ENCODE assay signal across 10 mouse cellular contexts in genomic region chr13:65035057-65035456, GRCm38 (mm10). TPM values are rescaled to one million over a fixed set of nuclear protein-coding genes. Genes with fewer than 3 reads are reported as not detected.
DNase-seq lines count a peak whose midpoint lies in the region; ATAC-seq and TF ChIP-seq lines count a peak whose summit lies in the region.
"Had no signal": no experiment of that assay in that cellular context is flagged by ENCODE, and none has a peak within 500 bp of the region (broad histone marks: within the 10 kb centered on the region; RNA-seq: fewer than 3 reads in every experiment).

No protein-coding gene starts in this region.

- H3K27ac ChIP-seq in testis, adult 2 months (ENCODE audit: control insufficient read depth, insufficient read depth, low read depth, low read length), result no peak overlapping the region
- H3K27ac ChIP-seq in neural tube, embryonic 15.5 days (replicated peaks), result no peak overlapping the region
- H3K27ac ChIP-seq: liver, embryonic 13.5 days had no signal

- no peak overlapping the region for H3K9ac ChIP-seq in neural tube, embryonic 15.5 days (replicated peaks)
- H3K9ac ChIP-seq: liver, embryonic 13.5 days had no signal

- no peak overlapping the region for H3K4me2 ChIP-seq in neural tube, embryonic 15.5 days
- H3K4me2 ChIP-seq: liver, embryonic 13.5 days had no signal

- 68% methylated on average over 4 of the region's 4 CpGs for WGBS in neural tube, embryonic 15.5 days

- peak; percentile 29 for DNase-seq in kidney, adult 9 months
- DNase-seq in kidney, adult 11 months, result no peak
- DNase-seq in testis, postnatal 14 days (ENCODE audit: low spot score), result no peak
- DNase-seq in c-Kit-positive CD71-negative TER-119-negative erythroid progenitor cells, embryonic 14.5 days (ENCODE audit: low read depth), result peak; percentile 7
- DNase-seq in spleen, postnatal 14 days (ENCODE audit: low spot score in 2 of 2), result no peak
- DNase-seq: liver, embryonic 13.5 days; thymus, postnatal 25 days had no signal

- no peak for TF ChIP-seq POLR2A in testis, adult 2 months (IDR thresholded peaks at IDR 0.05; ENCODE audit: control insufficient read depth, low read depth, low read length)

- no peak for ATAC-seq in neural tube, embryonic 15.5 days (ENCODE audit: low FRiP score)
- ATAC-seq in inflammation-experienced regulatory T-cells, adult 6 months, result no peak

- H3K36me3 ChIP-seq in testis, adult 2 months (ENCODE audit: control insufficient read depth, insufficient read depth, low read length), result no peaks in the 10 kb centered on the region
- no peaks in the 10 kb centered on the region for H3K36me3 ChIP-seq in neural tube, embryonic 15.5 days
- H3K36me3 ChIP-seq: liver, embryonic 13.5 days had no signal

- peak overlapping the region; percentile 16; the same call in 1 of the 2 replicates for H3K4me3 ChIP-seq in testis, adult 2 months (ENCODE audit: control insufficient read depth, low read depth, low read length)
- H3K4me3 ChIP-seq in neural tube, embryonic 15.5 days (replicated peaks), result no peak overlapping the region
- H3K4me3 ChIP-seq: liver, embryonic 13.5 days had no signal

- no peaks in the 10 kb centered on the region for H3K27me3 ChIP-seq in testis, adult 2 months (ENCODE audit: control insufficient read depth, insufficient read depth, low read length)
- H3K27me3 ChIP-seq in neural tube, embryonic 15.5 days (replicated peaks), result no peaks in the 10 kb centered on the region
- H3K27me3 ChIP-seq: liver, embryonic 13.5 days had no signal

- no peak for TF ChIP-seq CTCF in testis, adult 2 months (IDR thresholded peaks at IDR 0.05; ENCODE audit: control insufficient read depth, insufficient read depth, insufficient replicate concordance, low read depth, low read length)

- no peaks in the 10 kb centered on the region for H3K4me1 ChIP-seq in testis, adult 2 months (ENCODE audit: control insufficient read depth, insufficient read depth, low read length)
- no peaks in the 10 kb centered on the region for H3K4me1 ChIP-seq in neural tube, embryonic 15.5 days
- H3K4me1 ChIP-seq: liver, embryonic 13.5 days had no signal

- no peaks in the 10 kb centered on the region for H3K9me3 ChIP-seq in neural tube, embryonic 15.5 days (replicated peaks)
- H3K9me3 ChIP-seq: liver, embryonic 13.5 days had no signal

RNA-seq across cellular contexts. Expression of gene Spata31d1c, which starts 2.2 kb away (rescaled TPM):
- polyA plus RNA-seq in testis, adult 2 months (2012; rRNA removed), result 35.8 and 48.9 TPM in 2 replicates
- polyA plus RNA-seq in neural tube, embryonic 15.5 days (2015; fragmentation: Nextera tagmentation; extraction: Ambion mirVana), result not detected in 2 replicates
- not detected for polyA plus RNA-seq in inflammation-experienced regulatory T-cells, adult 6 months (2017; shearing (Covaris generic))
- polyA plus RNA-seq: liver, embryonic 13.5 days had no signal

RNA-seq across cellular contexts. Expression of gene Prss47, which starts 17.5 kb away (rescaled TPM):
- polyA plus RNA-seq in testis, adult 2 months (2012; rRNA removed), result 35.5 and 39.7 TPM in 2 replicates
- polyA plus RNA-seq in neural tube, embryonic 15.5 days (2015; fragmentation: Nextera tagmentation; extraction: Ambion mirVana), result not detected in 2 replicates
- polyA plus RNA-seq in inflammation-experienced regulatory T-cells, adult 6 months (2017; shearing (Covaris generic)), result not detected
- polyA plus RNA-seq: liver, embryonic 13.5 days had no signal

Comparison
In these comparisons a context has a peak if more than half of its experiments do, and no peak if none do; other contexts are left out.
1. DNase-seq: peak in kidney, adult 9 months (single experiment) and c-Kit-positive CD71-negative TER-119-negative erythroid progenitor cells, embryonic 14.5 days (single experiment); none in kidney, adult 11 months (single experiment), testis, postnatal 14 days (single experiment) and spleen, postnatal 14 days (0 of 2).
2. RNA of gene Spata31d1c, which starts 2.2 kb away (polyA plus RNA-seq): 35.8 to 48.9 TPM in testis, adult 2 months; not detected in neural tube, embryonic 15.5 days and not detected in inflammation-experienced regulatory T-cells, adult 6 months; every median in the first group is over 10 times any median in the second.
3. RNA of gene Prss47, which starts 17.5 kb away (polyA plus RNA-seq): 35.5 to 39.7 TPM in testis, adult 2 months; not detected in neural tube, embryonic 15.5 days and not detected in inflammation-experienced regulatory T-cells, adult 6 months; every median in the first group is over 10 times any median in the second.